Mouse (Mus musculus): ENCODE data around the gene Catip.

Gene Catip

DNA sequence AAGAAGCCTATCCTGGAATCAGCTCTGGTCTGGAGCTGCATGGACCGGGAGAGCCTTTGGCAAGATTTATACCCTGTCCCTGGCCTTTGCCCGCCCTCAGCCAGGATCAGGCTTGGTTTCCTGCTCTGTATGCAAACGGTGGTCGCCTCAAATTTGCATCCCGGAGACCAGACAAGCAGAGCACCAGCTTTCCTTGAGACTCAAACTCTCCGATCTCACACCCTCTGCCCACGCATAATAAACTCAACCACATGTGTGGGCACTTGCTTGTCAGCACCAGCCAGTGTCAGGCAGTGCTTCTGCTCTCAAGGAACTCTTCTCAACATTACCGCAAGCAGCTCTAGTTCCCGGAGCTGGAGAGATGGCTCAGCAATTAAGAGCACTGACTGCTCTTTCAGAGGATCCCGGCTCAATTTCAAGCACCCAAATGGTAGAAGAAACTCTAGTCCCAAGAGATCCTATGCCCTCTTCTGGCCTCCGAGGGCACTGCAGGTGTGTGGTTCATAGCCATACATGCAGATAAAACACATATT is 36.1 kb downstream of the Catip start:
- peak; percentile 72 to 83 for DNase-seq (ENCODE audit: low spot score in 2 of 2)

- no peak for DNase-seq (ENCODE audit: low spot score in 2 of 2)
Measured at GRCm38 (mm10) chr1:74400531-74400930, 38.6 kb downstream of the Catip start.

DNA sequence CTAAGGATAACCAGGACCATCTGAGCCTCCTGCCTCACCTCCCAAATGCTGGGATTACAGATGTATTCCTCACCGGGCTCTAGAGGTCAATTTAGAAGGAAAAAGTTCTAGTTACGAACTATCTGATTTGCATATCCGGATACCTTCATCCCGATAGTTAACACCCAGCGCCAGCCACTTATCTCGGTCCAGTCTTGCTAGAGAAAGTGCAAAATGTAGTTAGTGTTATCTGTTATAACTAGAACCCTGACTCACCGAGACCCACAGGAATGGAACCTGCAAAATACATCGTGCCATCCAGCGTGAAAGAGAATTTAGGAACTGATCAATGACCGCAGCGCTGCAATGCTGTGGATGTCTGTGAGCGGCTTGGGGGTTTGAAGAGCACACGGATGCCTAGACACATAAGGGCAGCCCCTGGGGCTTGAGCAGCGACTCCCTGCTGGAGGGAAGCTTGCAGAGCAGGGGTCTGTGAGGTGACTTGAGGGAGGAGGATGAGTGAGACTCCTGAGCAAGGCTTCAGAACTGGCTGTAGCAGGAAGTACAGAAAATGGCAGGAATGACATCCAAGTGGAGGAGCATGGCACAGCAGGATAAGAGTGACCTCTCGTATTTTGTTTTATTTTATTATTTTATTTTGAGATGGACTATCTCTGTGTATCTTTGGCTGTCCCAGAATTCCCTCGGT is 39.3 kb downstream of the Catip start:
- no peak for DNase-seq (ENCODE audit: low spot score in 2 of 2)

DNA sequence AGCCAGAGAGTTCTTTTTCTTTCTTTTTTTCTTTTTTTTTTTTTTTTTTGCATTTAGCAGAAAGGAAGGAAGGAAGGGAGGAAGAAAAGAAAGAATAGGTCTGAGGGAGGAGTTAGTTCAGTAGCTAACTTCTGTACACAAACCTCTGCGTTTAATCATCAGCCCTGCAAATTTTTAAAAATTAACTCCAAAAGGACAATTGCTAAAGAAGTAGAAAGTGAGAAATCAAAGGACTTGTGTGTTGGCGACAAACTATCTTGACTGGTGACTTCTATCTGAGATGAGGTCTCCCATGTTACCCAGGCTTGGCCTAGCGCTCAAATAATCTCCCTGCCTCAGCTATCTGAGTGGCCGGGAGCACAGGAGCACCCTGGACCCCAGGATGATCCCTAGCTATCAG is 42.3 kb downstream of the Catip start:
- no peak for DNase-seq (ENCODE audit: low spot score in 2 of 2)

GRCm38 (mm10) chr1:74408589-74409504 is 46.9 kb downstream of the Catip start, which contains the start of gene Vil1:
Vil1 (plus strand) TSS chr1:74409376.
- DNase-seq (ENCODE audit: low spot score in 2 of 2), result no peak

- DNase-seq (ENCODE audit: low spot score in 2 of 2), result no peak
Measured at GRCm38 (mm10) chr1:74411753-74412325, 49.9 kb downstream of the Catip start.

GRCm38 (mm10) chr1:74412711-74413110 is 50.8 kb downstream of the Catip start:
- DNase-seq (ENCODE audit: low spot score in 2 of 2), result no peak

GRCm38 (mm10) chr1:74415143-74415542 is 53.2 kb downstream of the Catip start:
- no peak for DNase-seq (ENCODE audit: low spot score in 2 of 2)

Data from spleen, postnatal 36 days (tissue).